Mouse (Mus musculus) neutrophil, adult 5-6 weeks (primary cell): ENCODE measurements around the gene Eif4a1. TPM values are rescaled to one million over a fixed set of nuclear protein-coding genes. Genes with fewer than 3 reads are reported as not detected.
A peak's percentile ranks its signal among the peaks of the same experiment; 100 is the strongest.

Source experiments
- ATAC-seq: fragments of 151-379, 151-347 bp; 2 replicates; pipeline ENCODE4 v1.8.0; 2017; ENCODE audit warnings: mild to moderate bottlenecking, moderate TSS enrichment; ENCODE audit not compliant: insufficient number of reproducible peaks, poor library complexity, low FRiP score, severe bottlenecking; ENCODE audit errors: extremely low read depth
- total RNA-seq: library from RNA; stranded (forward); fragments of 200-1000 nt; gene quantifications from 2 replicates; pipeline ENCODE4 v1.2.3, GENCODE M21; 2017

The Eif4a1 gene
- total RNA-seq, 1 experiment from 2014 or later, result 265 TPM

GRCm38 (mm10) chr11:69682840-69683533 lies 10.8 kb upstream of the Eif4a1 start:
- peak; percentile 66; the same call in 1 of the 2 replicates for ATAC-seq

- ATAC-seq, result no peak
These were observed 10.1 kb upstream of the Eif4a1 start for GRCm38 (mm10) chr11:69682209-69682839.

- ATAC-seq, result peak; percentile 84
These were observed 9.3 kb upstream of the Eif4a1 start, which contains the start of gene Senp3 for GRCm38 (mm10) chr11:69681314-69682208. Gene Senp3 (minus strand): TSS chr11:69682084.

- ATAC-seq, result no peak
These were observed 8.1 kb upstream of the Eif4a1 start for GRCm38 (mm10) chr11:69680136-69680855.

- no peak for ATAC-seq
These were observed 6.9 kb upstream of the Eif4a1 start for GRCm38 (mm10) chr11:69679144-69679543.

GRCm38 (mm10) chr11:69671726-69672124 lies 498 bp downstream of the Eif4a1 start:
- ATAC-seq, result no peak

- ATAC-seq, result peak; percentile 65
These were observed 1.2 kb downstream of the Eif4a1 start for GRCm38 (mm10) chr11:69670786-69671725.

GRCm38 (mm10) chr11:69666665-69667005 lies 5.6 kb downstream of the Eif4a1 start:
- no peak for ATAC-seq

- peak; percentile 76 for ATAC-seq
These were observed 6.1 kb downstream of the Eif4a1 start, which contains the start of gene Cd68 for GRCm38 (mm10) chr11:69665961-69666664. Gene Cd68 (minus strand): TSS chr11:69666153.

GRCm38 (mm10) chr11:69665457-69665960 lies 6.7 kb downstream of the Eif4a1 start:
- no peak for ATAC-seq

GRCm38 (mm10) chr11:69664841-69665240 lies 7.4 kb downstream of the Eif4a1 start:
- no peak for ATAC-seq

- no peak for ATAC-seq
These were observed 8.4 kb downstream of the Eif4a1 start for GRCm38 (mm10) chr11:69663795-69664194.

- no peak for ATAC-seq
These were observed 9.1 kb downstream of the Eif4a1 start for GRCm38 (mm10) chr11:69662967-69663671.

GRCm38 (mm10) chr11:69662213-69662966 lies 9.8 kb downstream of the Eif4a1 start, which contains the start of gene Mpdu1:
Gene Mpdu1 (minus strand): TSS chr11:69662642.
- peak; percentile 78 for ATAC-seq

GRCm38 (mm10) chr11:69661221-69661881 lies 10.9 kb downstream of the Eif4a1 start:
- no peak for ATAC-seq
